31 mouse cellular contexts compared by ENCODE assay signal in genomic region chr3:154949551-154949950, GRCm38 (mm10).
"Had no signal": no experiment of that assay in that cellular context is flagged by ENCODE, and none has a peak within 500 bp of the region (broad histone marks: within the 10 kb centered on the region; RNA-seq: fewer than 3 reads in every experiment).

No protein-coding gene starts in this region.

- DNase-seq: left cerebral cortex, postnatal 4 days; liver; liver, embryonic 13.5 days; liver, postnatal 0 days; lung, adult 18-20 months; lung, adult 2 months; lung, embryonic 14.5 days; lung, postnatal 10 days; lung, postnatal 14 days; lung, postnatal 36 days; lung, postnatal 4 days; midbrain, embryonic 14.5 days had no signal

- H3K4me2 ChIP-seq: limb, embryonic 12.5 days; limb, embryonic 13.5 days; limb, embryonic 15.5 days; liver, embryonic 11.5 days; liver, embryonic 12.5 days; liver, embryonic 13.5 days; liver, embryonic 15.5 days; lung, embryonic 14.5 days; lung, embryonic 15.5 days; midbrain, embryonic 12.5 days; midbrain, embryonic 13.5 days; midbrain, embryonic 15.5 days; neural tube, embryonic 12.5 days had no signal

- H3K4me3 ChIP-seq: left cerebral cortex, adult 2 months; limb, embryonic 10.5 days; limb, embryonic 12.5 days; limb, embryonic 13.5 days; limb, embryonic 15.5 days; liver, embryonic 12.5 days; liver, embryonic 13.5 days; liver, embryonic 15.5 days; lung, embryonic 15.5 days; megakaryocyte, embryonic 14.5 days; midbrain, embryonic 12.5 days; midbrain, embryonic 13.5 days; midbrain, embryonic 15.5 days; myocyte; neural tube, embryonic 12.5 days had no signal

- H3K9me3 ChIP-seq: limb, embryonic 10.5 days; limb, embryonic 12.5 days; limb, embryonic 13.5 days; limb, embryonic 15.5 days; liver, embryonic 12.5 days; liver, embryonic 13.5 days; liver, embryonic 15.5 days; lung, embryonic 15.5 days; midbrain, embryonic 12.5 days; midbrain, embryonic 13.5 days; midbrain, embryonic 15.5 days; neural tube, embryonic 12.5 days had no signal

- H3K4me1 ChIP-seq: limb, embryonic 10.5 days; limb, embryonic 12.5 days; limb, embryonic 13.5 days; limb, embryonic 15.5 days; liver, embryonic 12.5 days; liver, embryonic 13.5 days; liver, embryonic 15.5 days; lung, embryonic 15.5 days; megakaryocyte, embryonic 14.5 days; midbrain, embryonic 12.5 days; midbrain, embryonic 13.5 days; neural tube, embryonic 12.5 days had no signal

- H3K36me3 ChIP-seq: limb, embryonic 10.5 days; limb, embryonic 12.5 days; limb, embryonic 13.5 days; limb, embryonic 15.5 days; liver, embryonic 12.5 days; liver, embryonic 13.5 days; liver, embryonic 15.5 days; lung, embryonic 15.5 days; midbrain, embryonic 12.5 days; midbrain, embryonic 13.5 days; midbrain, embryonic 15.5 days; neural tube, embryonic 12.5 days had no signal

- H3K9ac ChIP-seq: limb, embryonic 12.5 days; limb, embryonic 13.5 days; limb, embryonic 15.5 days; liver, embryonic 12.5 days; liver, embryonic 13.5 days; liver, embryonic 14.5 days; liver, embryonic 15.5 days; liver, postnatal 0 days; lung, embryonic 14.5 days; lung, embryonic 15.5 days; midbrain, embryonic 12.5 days; midbrain, embryonic 13.5 days; midbrain, embryonic 15.5 days; neural tube, embryonic 12.5 days had no signal

- H3K27me3 ChIP-seq: limb, embryonic 12.5 days; limb, embryonic 13.5 days; limb, embryonic 15.5 days; liver, embryonic 12.5 days; liver, embryonic 13.5 days; liver, embryonic 15.5 days; lung, embryonic 15.5 days; megakaryocyte, embryonic 14.5 days; midbrain, embryonic 12.5 days; midbrain, embryonic 13.5 days; midbrain, embryonic 15.5 days; neural tube, embryonic 12.5 days had no signal

- H3K27ac ChIP-seq: left cerebral cortex, adult 2 months; limb, embryonic 10.5 days; limb, embryonic 12.5 days; limb, embryonic 13.5 days; limb, embryonic 15.5 days; liver, embryonic 12.5 days; liver, embryonic 13.5 days; liver, embryonic 14.5 days; liver, embryonic 15.5 days; lung, embryonic 15.5 days; macrophage; midbrain, embryonic 12.5 days; midbrain, embryonic 13.5 days; midbrain, embryonic 15.5 days; neural tube, embryonic 12.5 days had no signal

- ATAC-seq: liver, embryonic 12.5 days; liver, postnatal 0 days; lung, postnatal 0 days; midbrain, embryonic 13.5 days; midbrain, embryonic 15.5 days; midbrain, embryonic 16.5 days had no signal
